Comparison of ENCODE assay signal across 22 mouse cellular contexts in the genomic region with DNA sequence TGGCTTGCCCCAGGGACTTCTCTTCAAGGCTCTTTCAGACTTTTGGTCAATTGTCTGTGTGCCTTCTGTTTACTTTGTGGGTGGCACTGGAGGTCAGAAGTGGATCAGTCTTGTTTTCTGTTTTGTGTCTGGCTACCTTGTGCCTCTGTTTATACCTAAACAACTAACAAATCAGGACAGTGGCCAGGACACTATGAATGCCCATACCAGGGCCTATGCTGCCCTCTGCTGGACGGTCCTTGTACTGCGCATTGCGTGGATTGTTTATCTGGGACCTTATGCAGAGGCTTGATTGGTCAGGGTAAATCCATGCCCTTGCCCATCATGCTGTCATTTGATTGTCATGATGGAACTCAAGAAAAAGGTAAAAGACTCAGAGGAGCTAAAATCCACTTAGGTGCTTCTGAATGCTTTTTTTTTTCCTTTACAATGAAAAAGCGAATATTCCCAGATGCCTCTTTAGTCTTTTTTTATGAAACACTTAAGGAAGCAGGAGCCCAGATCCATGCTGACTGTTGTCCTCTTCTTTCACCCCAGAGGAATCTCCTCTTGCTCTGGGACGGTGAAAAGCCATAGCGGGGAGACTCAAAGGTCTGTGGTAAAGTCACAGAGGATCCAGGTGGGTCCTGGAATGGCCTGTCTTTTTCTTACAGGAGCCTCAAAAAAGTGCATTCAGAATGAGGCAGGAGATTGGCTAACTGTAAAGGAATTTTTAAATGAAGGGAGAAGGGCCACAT. TPM values are rescaled to one million over a fixed set of nuclear protein-coding genes. Genes with fewer than 3 reads are reported as not detected.
DNase-seq lines count a peak whose midpoint lies in the region; ATAC-seq and TF ChIP-seq lines count a peak whose summit lies in the region.
"Not testable (repeated sequence)": the region's sequence is repeated elsewhere in the genome, so short reads cannot be mapped to it uniquely, and the experiment has no call there.
"Had no signal": no experiment of that assay in that cellular context is flagged by ENCODE, and none has a peak within 500 bp of the region (broad histone marks: within the 10 kb centered on the region; RNA-seq: fewer than 3 reads in every experiment).

No protein-coding gene starts in this region.

- TF ChIP-seq CTCF in E14TG2a.4 (conservative IDR thresholded peaks at IDR 0.05; ENCODE audit: low read length), result 0 out of 2 replicates have a peak, but pooled peaks have one; percentile 12
- 0 out of 2 replicates have a peak, but pooled peaks have one; percentile 17 for TF ChIP-seq CTCF in intestine, postnatal 0 days (IDR thresholded peaks at IDR 0.05; ENCODE audit: low read depth)
- TF ChIP-seq CTCF in liver, postnatal 0 days (IDR thresholded peaks at IDR 0.05; ENCODE audit: low read depth), result peak; percentile 29

- not testable (repeated sequence) for TF ChIP-seq EP300 in liver, postnatal 0 days (IDR thresholded peaks at IDR 0.05; ENCODE audit: low read depth)

- ATAC-seq in intestine, postnatal 0 days; liver, postnatal 0 days: not testable (repeated sequence)

- H3K4me3 ChIP-seq in E14TG2a.4 (replicated peaks; ENCODE audit: low read length); intestine, postnatal 0 days (ENCODE audit: low read depth, low read length); liver, postnatal 0 days (ENCODE audit: low read depth, low read length): not testable (repeated sequence)

- H3K4me2 ChIP-seq in intestine, postnatal 0 days (replicated peaks; ENCODE audit: low read depth); liver, postnatal 0 days (ENCODE audit: low read depth, low read length): not testable (repeated sequence)

- DNase-seq in adrenal gland, postnatal 36 days, result peak; percentile 44 to 63
- peak; percentile 24 to 38 for DNase-seq in cerebellum, postnatal 36 days
- peak; percentile 33 for DNase-seq in kidney, postnatal 14 days
- peak; percentile 47 to 54 for DNase-seq in layer of hippocampus, postnatal 10 days (ENCODE audit: low spot score in 2 of 2)
- DNase-seq in liver, postnatal 0 days, result not testable (repeated sequence)
- peak; percentile 33 to 45 for DNase-seq in right cerebral cortex, postnatal 10 days (ENCODE audit: low spot score in 2 of 2)

- H3K27me3 ChIP-seq in E14TG2a.4 (ENCODE audit: insufficient read depth, low read length); intestine, postnatal 0 days (replicated peaks; ENCODE audit: control insufficient read depth, insufficient read depth, low read length); liver, postnatal 0 days (ENCODE audit: insufficient read depth, low read length): not testable (repeated sequence)

- not testable (repeated sequence) for H3K27ac ChIP-seq in intestine, postnatal 0 days (ENCODE audit: low read depth, low read length); liver, postnatal 0 days (ENCODE audit: low read depth)

- H3K9ac ChIP-seq in intestine, postnatal 0 days (ENCODE audit: low read depth, low read length); liver, postnatal 0 days (replicated peaks): not testable (repeated sequence)

- H3K36me3 ChIP-seq in E14TG2a.4 (ENCODE audit: insufficient read depth, low read length); intestine, postnatal 0 days (ENCODE audit: control insufficient read depth, insufficient read depth); liver, postnatal 0 days (replicated peaks; ENCODE audit: insufficient read depth, low read length): not testable (repeated sequence)

- 54% methylated on average over 6 of the region's 6 CpGs for WGBS in intestine, postnatal 0 days
- 51% methylated on average over 6 of the region's 6 CpGs for WGBS in liver, postnatal 0 days (ENCODE audit: insufficient replicate concordance)

- H3K4me1 ChIP-seq in E14TG2a.4 (replicated peaks; ENCODE audit: low read depth, low read length); intestine, postnatal 0 days (replicated peaks; ENCODE audit: control insufficient read depth, insufficient read depth, low read length); liver, postnatal 0 days (ENCODE audit: insufficient read depth): not testable (repeated sequence)

- not testable (repeated sequence) for H3K9me3 ChIP-seq in E14TG2a.4 (ENCODE audit: low read length); intestine, postnatal 0 days (ENCODE audit: control insufficient read depth); liver, postnatal 0 days (ENCODE audit: low read length)

RNA-seq across cellular contexts. Expression of a gene that starts 5.2 kb away (rescaled TPM):
- under 1 TPM in 1 of 2 experiments, not detected in 1; 0.95 TPM for total RNA-seq in adrenal gland, postnatal 36 days (2021)
- not detected in 2 replicates for polyA plus RNA-seq in intestine, postnatal 0 days (2015; fragmentation: Nextera tagmentation; extraction: Ambion mirVana)
- not detected for total RNA-seq in layer of hippocampus, postnatal 10 days (2021)
- polyA plus RNA-seq in liver, postnatal 0 days (2015; fragmentation: Nextera tagmentation; extraction: Ambion mirVana), result 0.15 and 0.23 TPM in 2 replicates
- polyA plus RNA-seq: embryonic facial prominence, embryonic 13.5 days; forebrain, embryonic 16.5 days; heart, embryonic 15.5 days; hindbrain, embryonic 10.5 days; lung, embryonic 14.5 days; midbrain, embryonic 12.5 days; neural tube, embryonic 14.5 days; stomach, embryonic 14.5 days had no signal

RNA-seq across cellular contexts. Expression of a gene that starts 14.9 kb away (rescaled TPM):
- total RNA-seq in adrenal gland, postnatal 36 days (2021), result not detected
- polyA plus RNA-seq in intestine, postnatal 0 days (2015; fragmentation: Nextera tagmentation; extraction: Ambion mirVana), result not detected in 2 replicates
- not detected for total RNA-seq in layer of hippocampus, postnatal 10 days (2021)
- polyA plus RNA-seq in liver, postnatal 0 days (2015; fragmentation: Nextera tagmentation; extraction: Ambion mirVana), result not detected in 2 replicates
- total RNA-seq: CH12.LX; gastrocnemius, adult 8-10 months; heart, adult 18-20 months; left cerebral cortex, postnatal 25 days had no signal
- polyA plus RNA-seq: embryonic facial prominence, embryonic 13.5 days; forebrain, embryonic 16.5 days; heart, embryonic 15.5 days; hindbrain, embryonic 10.5 days; large intestine, adult 2 months; lung, embryonic 14.5 days; midbrain, embryonic 12.5 days; neural tube, embryonic 14.5 days; stomach, embryonic 14.5 days; thymus, postnatal 0 days had no signal
